Mouse (Mus musculus) kidney, postnatal 10 days (tissue): ENCODE results near the gene Wwp2.
"Not testable (repeated sequence)": the region's sequence is repeated elsewhere in the genome, so short reads cannot be mapped to it uniquely, and the experiment has no call there.

ENCODE experiments used
- DNase-seq: peaks from one replicate; pipeline ENCODE4 v3.0.0; 2021; ENCODE audit warnings: mixed read lengths

Wwp2 gene

DNA sequence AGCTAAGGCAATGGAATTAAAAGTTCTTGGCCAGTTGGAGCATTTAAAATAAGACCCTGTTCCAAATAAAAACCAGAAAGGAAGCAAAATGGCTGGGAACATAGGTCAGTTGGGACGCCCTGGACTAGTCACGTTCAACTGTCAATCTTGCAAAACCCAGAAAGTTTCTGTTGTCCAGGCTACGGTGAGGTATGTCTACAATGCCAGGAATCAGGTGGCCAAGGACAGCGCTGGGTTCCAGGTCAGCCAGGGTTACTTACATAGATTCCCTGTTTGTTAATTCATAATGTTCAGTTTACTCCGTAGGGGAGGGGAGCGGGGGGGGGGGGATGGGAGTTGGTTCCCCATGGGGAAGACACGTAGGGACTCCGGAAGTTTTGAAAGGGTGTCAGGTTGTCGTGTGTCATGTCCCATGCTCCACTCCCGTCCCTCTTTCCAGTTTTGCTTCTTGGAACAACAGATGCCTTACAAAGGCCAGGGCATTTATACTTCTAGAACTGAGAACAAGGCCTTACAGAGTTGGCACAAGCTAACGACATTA, 674 bp upstream of the Wwp2 start:
- DNase-seq = no peak

DNA sequence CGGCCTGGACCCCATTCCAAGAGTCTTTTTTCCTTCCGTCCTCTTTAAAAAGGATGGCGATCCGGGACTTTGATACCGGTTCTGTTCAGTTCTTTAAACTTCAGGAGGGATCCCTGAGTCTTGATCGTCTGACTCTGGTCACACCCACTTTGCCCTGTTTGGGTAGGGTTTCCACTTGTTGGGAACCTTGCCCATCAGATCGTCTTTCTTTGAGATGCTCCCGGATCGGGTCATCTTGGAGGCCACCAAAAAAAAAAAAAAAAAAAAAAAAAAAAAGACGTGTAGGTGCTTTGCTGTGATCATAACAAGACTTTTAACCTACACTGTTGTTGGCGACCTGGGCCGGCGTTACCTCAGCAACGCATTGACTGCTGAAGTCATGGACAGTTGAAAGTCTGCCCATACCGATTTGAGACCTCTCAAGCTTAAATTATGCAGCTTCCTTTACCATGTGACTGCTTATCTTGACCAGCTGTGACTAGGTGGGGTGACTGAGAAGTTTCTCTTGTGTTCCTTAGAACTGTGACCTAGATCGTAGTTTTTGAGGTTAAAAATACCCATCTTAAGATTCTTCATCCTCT, 766 bp downstream of the Wwp2 start:
- peak; percentile 41 for DNase-seq

DNA sequence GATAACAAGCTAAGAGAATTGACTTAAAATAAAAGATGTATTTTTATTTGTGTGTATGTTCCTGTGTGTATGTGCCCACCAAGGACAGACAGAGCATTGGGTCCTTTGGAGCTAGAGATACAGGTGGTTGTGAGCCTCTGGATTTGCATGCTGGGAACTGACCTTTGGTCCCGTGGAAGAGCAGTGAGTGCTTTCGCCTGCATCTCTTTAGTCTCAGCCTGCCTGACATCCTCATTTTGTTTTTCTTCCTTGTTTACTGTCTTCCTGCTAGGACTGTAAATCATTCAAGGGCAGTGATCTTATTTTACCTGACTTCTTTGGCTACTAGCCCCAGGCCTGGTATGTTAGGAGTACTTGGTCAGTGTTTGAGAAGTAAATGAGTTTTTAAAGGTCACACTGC, 1.5 kb downstream of the Wwp2 start:
- DNase-seq = peak; percentile 45

DNA sequence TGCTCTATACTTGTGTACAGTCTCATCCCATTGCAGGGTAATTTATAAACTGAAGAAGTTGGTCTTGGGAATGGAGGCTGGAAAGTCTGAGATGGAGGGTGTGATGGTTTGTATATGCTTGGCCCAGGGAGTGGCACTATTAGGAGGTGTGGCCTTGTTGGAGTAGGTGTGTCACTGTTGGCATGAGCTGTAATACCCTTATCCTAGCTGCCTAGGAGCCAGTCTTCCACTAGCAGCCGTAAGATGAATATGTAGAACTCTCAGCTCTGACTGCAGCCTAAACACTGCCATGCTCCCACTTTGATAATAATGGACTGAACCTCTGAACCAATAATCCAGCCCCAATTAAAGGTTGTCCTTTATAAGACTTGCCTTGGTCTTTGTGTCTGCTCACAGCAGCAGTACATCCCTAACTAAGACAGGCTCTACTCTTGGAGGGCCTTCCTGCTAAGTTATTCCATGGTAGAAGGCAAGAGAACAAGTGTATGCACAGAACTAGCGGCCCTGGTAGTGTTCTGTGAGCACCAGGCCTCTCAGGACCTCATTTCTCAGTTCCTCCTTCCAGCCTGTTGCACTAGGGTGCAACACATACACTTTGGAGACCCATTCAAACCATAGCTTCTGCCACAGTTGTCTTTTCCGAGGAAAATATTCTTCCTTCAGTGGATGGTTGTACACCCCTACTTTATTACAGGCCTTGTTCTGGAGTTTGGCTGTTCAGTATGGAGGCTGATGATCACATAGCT, 3.9 kb downstream of the Wwp2 start:
- DNase-seq = no peak

DNA sequence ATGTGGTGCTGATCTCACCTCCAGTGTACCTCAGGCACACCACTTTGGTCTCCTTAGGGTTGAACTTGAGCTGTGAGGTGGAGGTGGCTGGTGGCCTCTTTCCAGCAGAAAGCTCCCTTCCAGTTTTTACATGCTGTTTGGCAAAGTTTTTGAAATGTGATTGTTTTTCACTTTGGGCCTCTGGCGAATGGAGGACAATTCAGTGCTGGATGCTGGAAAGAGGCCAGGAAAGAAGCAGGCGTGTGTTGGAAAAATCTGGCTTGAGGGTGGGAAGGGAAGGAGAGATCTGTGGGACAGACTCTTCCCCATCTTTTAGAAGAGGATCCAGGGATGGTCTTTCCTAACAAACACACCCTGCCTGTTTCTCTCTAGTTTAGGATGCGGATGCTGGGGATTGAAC, 8.5 kb downstream of the Wwp2 start:
- DNase-seq = peak; percentile 36

DNA sequence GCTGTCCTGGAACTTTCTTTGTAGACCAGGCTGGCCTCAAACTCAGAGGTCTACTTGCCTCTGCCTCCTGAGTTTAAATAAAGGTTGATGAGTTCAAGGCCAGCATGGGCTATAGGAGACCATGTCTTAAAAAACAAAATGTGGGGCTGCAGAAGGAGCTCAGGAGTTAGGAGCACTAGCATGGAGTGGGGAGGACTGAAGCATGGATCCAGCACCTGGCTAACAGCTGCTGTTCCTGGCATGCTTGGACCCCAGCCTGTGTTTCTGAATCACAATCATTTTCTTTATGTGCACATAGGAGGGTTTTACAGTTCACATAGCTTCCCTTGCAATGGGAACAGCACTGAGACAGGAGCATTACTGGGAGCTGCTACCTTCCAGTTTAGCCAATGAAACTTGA, 11.5 kb downstream of the Wwp2 start:
- DNase-seq = no peak

DNA sequence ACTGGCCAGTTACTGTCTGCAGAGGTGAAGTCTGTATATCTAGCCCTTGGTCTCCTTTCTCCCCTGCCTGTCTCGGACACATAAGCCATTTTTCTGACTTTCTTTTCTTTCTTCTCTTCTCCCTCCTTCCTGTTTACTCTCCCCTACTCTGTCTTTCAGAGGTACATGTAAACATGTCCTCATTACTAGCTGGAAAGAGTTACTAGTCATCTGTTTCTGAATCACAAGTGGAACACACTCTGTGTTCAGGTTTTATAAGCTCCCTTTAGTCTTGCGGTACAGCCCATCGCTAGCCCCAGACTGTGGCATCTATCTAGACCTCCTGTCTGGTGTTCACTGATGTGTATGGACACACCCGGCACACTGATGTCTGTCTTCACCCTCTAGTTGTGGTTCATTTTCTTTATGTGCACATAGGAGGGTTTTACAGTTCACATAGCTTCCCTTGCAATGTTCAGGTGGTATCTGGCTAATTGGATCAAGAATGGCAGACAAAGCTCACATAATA, 12.3 kb downstream of the Wwp2 start:
- DNase-seq = no peak

DNA sequence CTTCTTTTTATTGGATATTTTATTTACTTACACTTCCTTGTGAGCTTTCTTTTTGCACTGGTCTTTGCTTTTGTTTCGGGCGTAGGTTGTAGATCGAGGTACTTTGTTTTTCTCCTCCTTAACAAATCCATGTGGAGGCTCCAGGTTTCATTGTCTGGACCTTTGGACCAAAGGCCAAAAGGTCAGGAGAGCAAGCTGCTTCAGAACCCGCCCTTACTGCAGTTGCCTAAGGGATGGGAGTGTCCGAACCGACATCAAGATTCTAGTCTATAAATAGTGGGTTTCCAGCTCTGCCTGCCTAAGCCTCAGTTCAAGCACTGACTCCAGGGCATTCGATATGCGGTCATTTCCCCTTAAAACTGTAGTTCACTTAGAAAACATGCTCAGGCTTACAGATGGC, 13.0 kb downstream of the Wwp2 start:
- peak; percentile 52 for DNase-seq

DNA sequence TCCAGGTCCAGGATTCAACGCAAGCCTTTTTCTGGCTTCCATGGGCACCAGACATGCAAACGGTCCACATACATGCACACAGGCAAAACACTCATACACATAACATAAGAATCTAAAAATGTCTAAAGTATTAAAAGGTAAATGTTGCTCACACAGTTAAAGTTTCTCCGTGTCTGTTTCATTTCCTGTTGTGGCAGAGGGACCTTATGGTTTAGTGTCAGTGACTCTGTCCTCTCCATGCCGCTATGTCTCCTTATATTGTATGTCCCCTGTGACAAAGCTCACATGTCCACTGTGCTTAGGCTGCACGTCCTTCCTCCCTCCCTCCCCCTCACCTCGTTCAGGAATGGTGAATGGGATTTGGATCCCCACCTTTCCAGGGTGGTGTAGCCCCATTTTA, 13.5 kb downstream of the Wwp2 start:
- no peak for DNase-seq

DNA sequence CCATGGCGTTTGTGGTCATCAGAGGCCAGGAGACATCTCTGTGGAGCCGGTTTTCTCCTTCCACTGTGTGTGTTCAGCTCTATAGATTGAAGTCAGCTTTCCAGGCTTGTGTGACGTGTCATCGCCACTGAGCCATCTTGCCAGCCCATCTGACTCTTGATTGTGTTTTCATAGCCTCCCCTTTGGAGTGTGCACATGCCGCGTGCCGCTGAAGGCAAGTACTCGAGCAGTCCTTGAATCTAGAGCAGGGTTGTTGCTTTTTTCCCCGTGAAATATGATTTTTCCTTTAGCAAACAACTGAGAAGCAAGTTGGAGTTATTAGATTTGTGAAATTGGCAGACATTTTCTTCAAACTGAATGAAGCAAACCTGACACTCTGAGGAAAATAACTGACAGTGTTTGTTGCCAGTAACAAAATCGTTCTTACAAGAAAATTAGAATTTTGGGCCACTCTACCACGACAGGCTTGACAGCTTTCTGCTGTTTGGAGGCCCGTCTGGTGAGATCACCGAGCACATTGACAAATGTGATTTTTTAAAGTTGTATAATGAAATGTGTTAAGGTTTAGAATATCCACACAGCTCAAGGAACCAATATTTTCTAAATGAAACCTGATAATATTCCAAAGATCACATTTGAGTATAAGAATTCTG, 15.4 kb downstream of the Wwp2 start:
- no peak for DNase-seq

DNA sequence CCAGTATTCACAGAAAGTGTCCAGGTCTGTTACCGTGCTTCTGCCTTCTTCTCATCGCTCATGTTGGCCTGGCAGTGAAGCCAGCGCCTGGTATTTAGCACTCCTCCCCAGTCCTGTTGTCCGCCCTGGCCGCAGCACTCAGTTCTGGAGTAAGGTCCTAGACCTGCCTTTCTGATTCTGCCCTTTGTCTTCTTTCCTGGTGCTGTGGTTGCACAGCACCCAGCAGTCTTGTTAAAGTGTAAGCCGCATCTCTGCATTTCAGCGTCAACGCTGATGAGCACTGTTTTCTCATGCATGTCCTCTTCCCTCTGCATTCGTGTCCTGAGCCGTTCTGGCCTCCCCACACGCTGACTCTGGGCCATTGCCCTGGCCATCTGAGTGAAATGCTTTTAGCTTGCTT, 17.2 kb downstream of the Wwp2 start:
- DNase-seq = peak; percentile 48

DNA sequence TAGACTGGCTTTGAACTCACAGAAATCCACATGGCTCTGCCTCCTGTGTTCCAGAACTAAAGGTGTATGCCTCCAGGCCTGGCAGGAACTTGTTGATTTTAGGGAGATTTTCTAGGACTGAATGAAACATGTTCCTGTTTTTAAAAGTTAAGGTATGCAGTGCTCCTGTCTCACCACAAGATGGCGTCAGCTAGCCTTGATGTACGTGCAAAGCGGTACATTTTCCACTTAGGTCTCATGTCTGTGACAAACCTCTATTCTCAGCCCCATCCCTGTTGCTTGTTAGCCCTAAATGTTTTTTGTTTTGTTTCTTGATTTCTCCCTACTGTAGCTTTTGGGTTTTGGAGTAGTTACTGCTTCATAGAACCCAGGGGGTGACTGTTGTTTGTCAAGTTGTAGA, 19.1 kb downstream of the Wwp2 start:
- peak; percentile 56 for DNase-seq

DNA sequence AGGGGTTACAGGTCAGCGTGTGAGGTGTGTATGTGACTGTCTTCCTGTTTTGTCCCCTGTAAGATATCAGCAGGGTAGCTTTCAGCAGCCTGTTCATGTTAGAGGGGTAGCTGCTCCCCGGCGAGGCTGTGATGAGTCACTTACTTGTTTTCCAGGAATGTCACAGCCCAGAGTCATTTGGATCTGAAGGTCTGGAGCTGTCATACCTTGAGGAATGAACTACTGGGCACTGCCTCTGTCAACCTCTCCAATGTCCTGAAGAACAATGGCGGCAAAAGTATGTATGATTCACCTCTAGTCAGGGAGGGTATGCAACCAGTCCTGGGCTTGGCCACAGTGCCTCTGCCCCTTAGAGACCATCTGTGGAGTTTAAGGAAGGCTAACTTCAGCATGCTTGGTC, 21.6 kb downstream of the Wwp2 start:
- no peak for DNase-seq

DNA sequence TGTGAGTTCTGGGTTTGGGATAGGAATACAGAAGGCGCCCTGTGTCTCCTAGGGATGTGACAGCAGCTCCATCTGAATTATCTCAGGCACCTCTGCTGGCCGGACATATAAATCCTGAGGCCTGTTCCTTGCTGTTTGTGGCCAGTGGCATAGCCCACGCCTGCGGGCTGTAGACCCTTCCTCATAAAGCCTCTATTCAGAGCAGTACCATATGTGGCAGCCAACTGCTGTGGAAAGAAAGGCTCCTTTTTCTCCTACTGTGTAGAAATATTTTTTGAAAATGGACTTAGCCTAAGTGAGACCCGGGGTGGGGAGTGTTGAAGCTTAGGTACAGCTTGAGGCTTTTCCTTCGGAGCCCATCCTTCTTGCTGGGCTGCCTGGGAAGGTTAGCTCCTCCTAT, 22.1 kb downstream of the Wwp2 start:
- DNase-seq = no peak

DNA sequence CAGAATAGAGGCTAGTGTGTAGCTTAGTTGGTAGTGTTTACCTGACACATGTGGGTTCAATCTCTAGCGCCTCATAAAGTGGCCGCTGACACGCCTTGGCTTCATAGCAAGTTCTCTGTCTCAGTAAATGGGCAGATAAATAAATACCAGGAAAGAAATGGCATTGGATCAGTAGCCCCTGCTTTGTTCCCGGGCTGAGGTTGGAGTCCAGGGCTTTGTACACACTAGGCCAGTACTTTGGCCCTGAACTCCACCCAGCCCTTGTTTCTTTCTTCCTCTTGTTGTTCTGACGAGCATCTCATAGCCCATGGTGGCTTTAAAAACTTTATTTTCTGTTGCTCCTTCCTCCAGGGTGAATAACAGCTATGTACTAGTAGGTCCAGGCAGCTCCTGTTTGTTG, 26.3 kb downstream of the Wwp2 start:
- DNase-seq = no peak

DNA sequence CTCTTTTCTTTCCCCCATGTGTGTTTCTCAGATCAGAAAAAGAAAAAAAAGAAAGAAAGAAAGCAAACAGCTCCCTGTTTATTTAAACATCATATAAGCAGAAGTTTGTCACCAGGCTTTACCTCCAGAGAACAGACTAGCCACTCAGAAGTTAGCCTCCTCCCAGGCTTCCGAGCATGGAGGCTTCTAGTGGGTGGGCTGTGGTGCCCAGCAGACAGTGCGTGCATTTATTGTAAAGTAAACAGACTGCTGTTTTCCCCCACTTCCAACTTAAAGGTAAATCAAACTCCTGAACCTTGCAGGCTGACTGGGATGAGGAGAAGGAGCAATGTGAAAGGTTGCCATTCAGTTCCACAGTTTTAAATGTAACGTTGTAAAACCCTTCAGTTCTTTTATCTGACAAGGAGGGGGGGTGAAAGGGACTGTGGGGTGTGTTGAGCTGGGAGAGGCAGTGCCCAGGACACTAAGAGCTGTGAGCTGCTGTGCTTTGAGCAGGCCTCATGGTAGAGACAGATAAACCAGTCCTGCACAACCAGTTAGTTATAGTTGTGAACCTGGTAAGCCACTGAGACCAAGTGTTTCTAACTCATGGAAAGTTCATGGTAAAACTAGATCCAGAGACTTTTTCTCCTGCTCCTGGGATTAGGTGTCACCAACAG, 29.3 kb downstream of the Wwp2 start:
- DNase-seq = no peak

DNA sequence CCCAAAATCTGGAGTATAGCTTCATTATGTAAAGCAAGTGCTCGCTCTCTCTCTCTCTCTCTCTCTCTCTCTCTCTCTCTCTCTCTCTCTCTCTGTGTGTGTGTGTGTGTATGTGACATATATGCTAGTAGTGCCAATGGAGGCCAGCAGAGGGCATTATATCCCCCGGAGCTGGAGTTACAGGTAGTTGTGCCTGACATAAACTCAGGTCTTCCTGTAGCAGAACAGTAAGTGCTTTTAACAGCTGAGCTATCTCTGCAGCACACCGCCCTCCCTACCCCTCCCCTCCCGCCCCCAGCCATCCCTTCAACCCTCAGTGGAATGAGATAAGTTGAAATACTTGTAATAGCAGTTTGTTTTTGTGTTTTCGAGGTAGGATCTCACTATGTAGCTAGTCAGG, 30.5 kb downstream of the Wwp2 start:
- no peak for DNase-seq

DNA sequence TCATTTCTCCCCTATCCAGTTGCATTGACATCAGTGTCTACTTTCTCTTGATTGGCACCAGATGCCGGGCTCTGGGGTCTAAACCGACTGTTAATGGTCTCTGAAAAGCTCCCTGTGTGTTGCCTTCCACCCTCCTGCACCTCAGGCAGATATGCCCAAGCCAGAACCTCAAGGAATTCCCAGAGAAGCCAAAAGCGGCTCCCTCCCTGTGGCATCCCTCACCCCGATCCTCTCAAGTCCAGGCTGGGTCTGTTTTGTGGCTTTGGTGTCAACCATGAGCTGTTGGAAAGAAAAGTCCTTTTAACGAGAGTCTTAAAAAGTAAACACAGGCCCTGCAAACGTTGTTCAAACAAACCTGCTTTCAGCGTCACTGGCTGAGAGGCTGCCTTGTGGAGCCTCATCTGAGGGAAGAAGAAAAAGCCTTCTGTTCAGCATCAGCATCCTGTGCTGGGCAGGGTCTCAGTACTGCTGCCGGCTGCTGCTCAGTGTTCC, 32.7 kb downstream of the Wwp2 start:
- DNase-seq = no peak

DNA sequence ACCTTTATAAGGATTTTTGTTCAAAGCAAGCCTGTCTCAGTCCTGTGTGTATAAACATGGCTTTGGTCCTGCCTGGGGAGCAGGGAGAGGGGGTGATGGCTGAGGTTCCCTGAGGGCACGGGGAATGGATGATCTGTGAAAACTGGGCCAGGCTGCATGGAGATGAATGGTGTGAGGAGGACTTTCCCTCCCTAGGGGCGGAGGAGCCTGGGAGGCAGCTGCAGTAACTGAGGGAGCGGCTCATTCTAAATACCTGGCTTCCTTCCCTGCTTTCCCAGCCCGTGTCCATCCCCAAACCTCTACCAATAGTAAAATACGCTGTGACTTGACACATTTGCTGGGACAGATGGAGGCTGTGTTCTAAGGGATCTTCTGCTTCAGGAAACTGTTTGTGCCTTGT, 34.1 kb downstream of the Wwp2 start:
- no peak for DNase-seq

DNA sequence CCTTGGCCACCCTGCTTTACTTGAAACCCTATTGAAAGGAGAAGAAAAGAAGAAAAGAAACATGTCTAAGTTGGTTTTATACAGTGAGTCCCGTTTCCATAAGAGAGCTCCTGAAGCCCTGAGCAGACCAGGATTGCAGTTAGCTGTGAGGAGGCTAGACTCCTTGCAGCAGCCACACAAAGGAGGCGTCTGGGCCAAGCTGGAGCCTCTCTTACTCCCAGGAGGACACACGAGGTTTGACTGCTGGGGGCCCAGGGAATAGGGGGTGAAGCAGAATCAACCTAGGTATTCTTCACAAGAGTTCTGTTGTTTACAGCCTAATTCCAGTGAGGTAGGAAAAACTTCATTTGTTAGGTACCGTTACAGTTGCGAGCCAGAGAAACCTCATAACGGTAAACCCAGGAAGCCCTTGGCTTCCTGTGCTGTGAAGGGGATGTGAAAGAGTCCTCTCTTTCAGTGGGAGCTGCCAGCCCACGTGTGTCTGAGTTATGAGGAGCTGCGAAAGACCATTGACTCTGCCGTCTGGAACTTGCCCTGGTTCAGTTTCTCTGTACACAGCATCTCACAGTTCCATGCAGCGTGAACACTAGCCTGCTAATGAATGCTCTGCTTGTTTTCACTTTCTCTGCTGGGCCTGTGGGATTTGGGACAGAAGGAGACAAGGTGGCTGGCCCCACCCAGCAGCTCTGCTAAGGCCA, 36.4 kb downstream of the Wwp2 start:
- DNase-seq = no peak

DNA sequence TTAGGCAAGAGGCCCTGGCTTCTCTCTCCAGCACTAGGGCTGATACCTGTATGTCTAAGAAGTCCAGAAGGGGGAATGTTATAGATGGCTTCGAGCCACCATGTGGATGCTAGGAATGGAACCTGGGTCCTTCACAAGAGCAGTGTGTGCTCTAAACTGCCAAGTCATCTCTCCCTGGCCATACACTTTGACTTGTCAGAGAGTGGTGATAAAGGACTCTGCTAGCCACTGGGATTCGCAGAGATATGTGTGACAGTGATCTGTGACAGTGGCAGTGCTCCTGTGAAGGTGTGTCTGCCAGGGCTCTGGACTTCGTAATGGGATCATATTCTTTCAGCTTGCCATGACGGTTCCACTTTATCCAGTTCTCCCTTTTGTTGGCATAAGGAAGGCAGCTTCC, 37.2 kb downstream of the Wwp2 start:
- DNase-seq = no peak

DNA sequence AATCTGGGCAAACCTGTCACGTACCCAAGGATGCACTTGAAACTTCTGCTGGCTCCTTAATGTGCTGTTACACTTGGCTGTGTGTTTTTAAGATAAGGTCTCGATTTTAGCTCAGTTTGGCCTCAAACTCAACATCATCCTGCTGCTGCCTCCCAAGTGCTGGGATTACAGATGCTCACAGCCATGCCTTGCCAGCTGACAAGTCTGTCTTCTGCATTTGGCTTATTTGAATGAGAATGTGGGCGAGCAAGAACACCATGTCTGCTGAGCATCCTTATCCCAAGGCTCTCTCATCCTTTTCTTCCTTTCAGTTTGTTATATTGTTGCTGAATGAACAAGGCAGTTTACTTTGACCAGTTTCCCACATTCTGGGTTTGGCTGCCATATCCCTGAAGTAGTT, 39.4 kb downstream of the Wwp2 start:
- no peak for DNase-seq

DNA sequence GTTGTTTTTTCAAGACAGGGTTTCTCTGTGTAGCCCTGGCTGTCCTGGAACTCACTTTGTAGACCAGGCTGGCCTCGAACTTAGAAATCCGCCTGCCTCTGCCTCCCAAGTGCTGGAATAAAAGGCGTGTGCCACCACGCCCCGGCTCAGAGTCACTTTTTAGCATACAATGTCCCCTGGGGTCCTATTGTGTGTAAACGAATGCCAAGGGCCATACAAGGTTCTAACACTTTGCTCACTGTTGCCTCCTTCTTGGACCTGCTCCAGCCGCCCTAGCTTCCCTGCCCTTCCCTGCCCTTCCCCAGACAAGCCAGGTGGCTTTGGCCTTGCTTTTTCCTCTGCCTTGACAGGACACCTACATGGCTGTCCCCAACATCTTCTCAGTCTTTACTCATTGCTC, 40.6 kb downstream of the Wwp2 start:
- DNase-seq = not testable (repeated sequence)
